Mouse (Mus musculus) stomach, postnatal 0 days (tissue): ENCODE results near the gene Selenos.

Experiments
- CTCF ChIP-seq: IDR thresholded peaks from 2 replicates; pipeline ENCODE4 v1.5.1; 2016; ENCODE audit warnings: antibody characterized with exemption, low read depth, mild to moderate bottlenecking, moderate library complexity
- EP300 ChIP-seq: optimal IDR thresholded peaks from 2 replicates; pipeline ENCODE3; 2016; ENCODE audit warnings: antibody characterized with exemption

GRCm38 (mm10) chr7:66105771-66106170, 26.3 kb downstream of the Selenos start:
- TF ChIP-seq CTCF = no peak
- TF ChIP-seq EP300 = no peak
